ENCODE assay signal across 12 mouse cellular contexts in genomic region chrX:142529892-142530291, GRCm38 (mm10).
DNase-seq lines count a peak whose midpoint lies in the region; TF ChIP-seq lines count a peak whose summit lies in the region.
"Had no signal": no experiment of that assay in that cellular context is flagged by ENCODE, and none has a peak within 500 bp of the region (broad histone marks: within the 10 kb centered on the region; RNA-seq: fewer than 3 reads in every experiment).

No protein-coding gene starts in this region.

- peak; percentile 14 for DNase-seq in kidney, adult 9 months
- no peak for DNase-seq in kidney, adult 11 months
- DNase-seq in 3T3-L1 (ENCODE audit: low read depth, low spot score) (peak; percentile 41), ES-E14 (ENCODE audit: low read depth, low spot score) (no peak)
- no peak for DNase-seq in layer of hippocampus, postnatal 14 days (ENCODE audit: low spot score in 2 of 2)
- DNase-seq in right cerebral cortex, postnatal 4 days, result no peak
- no peak for DNase-seq in midbrain, embryonic 10.5 days (ENCODE audit: low spot score)
- DNase-seq: cerebellum, adult 8-10 months had no signal

- no peaks in the 10 kb centered on the region for H3K36me3 ChIP-seq in ES-E14 (ENCODE audit: control insufficient read depth, insufficient read depth, low read length, poor library complexity, severe bottlenecking)
- H3K36me3 ChIP-seq in midbrain, embryonic 10.5 days, result no peaks in the 10 kb centered on the region
- H3K36me3 ChIP-seq: forebrain, embryonic 12.5 days; stomach, embryonic 15.5 days had no signal

- 54% methylated on average over 7 of the region's 7 CpGs for WGBS in midbrain, embryonic 10.5 days

- no peak for TF ChIP-seq POLR2A in embryonic fibroblast, embryonic 13.5 days (IDR thresholded peaks at IDR 0.05; ENCODE audit: low read depth, low read length)

- no peak overlapping the region for H3K27ac ChIP-seq in ES-E14 (ENCODE audit: insufficient read depth, low read depth, low read length, poor library complexity, severe bottlenecking)
- no peak overlapping the region for H3K27ac ChIP-seq in embryonic fibroblast, embryonic 13.5 days (ENCODE audit: insufficient read depth, low read length)
- no peak overlapping the region for H3K27ac ChIP-seq in midbrain, embryonic 10.5 days (replicated peaks)
- H3K27ac ChIP-seq: forebrain, embryonic 12.5 days; stomach, embryonic 15.5 days had no signal

- no peaks in the 10 kb centered on the region for H3K4me1 ChIP-seq in ES-E14 (ENCODE audit: control insufficient read depth in 2 of 2, insufficient read depth in 2 of 2, low read length in 2 of 2, poor library complexity in 1 of 2)
- no peaks in the 10 kb centered on the region for H3K4me1 ChIP-seq in embryonic fibroblast, embryonic 13.5 days (ENCODE audit: control insufficient read depth, insufficient read depth, low read length)
- H3K4me1 ChIP-seq in midbrain, embryonic 10.5 days, result no peaks in the 10 kb centered on the region
- H3K4me1 ChIP-seq: forebrain, embryonic 12.5 days; stomach, embryonic 15.5 days had no signal

- peak; percentile 60; the same call in 1 of the 2 replicates for TF ChIP-seq CTCF in embryonic fibroblast, embryonic 13.5 days (IDR thresholded peaks at IDR 0.05; ENCODE audit: borderline replicate concordance, insufficient read depth, low read length)

- peaks cover 72% of the 10 kb centered on the region for H3K27me3 ChIP-seq in midbrain, embryonic 10.5 days (ENCODE audit: low read depth, poor library complexity, severe bottlenecking)
- H3K27me3 ChIP-seq: megakaryocyte, embryonic 14.5 days; stomach, embryonic 15.5 days had no signal

- in situ Hi-C loops in ES-E14 (cut with MboI; ENCODE audit: low sequenced_read_pairs in 2 of 2, unreplicated experiment in 2 of 2), result loop anchor here (5.0 to 10.0 kb wide), 2 partner anchors 153 to 155 kb away; no protein-coding TSS in a partner anchor

- no peak overlapping the region for H3K9ac ChIP-seq in ES-E14 (ENCODE audit: insufficient read depth, low read depth, low read length, poor library complexity, severe bottlenecking)
- H3K9ac ChIP-seq: forebrain, embryonic 12.5 days; stomach, embryonic 15.5 days had no signal

- H3K9me3 ChIP-seq in ES-E14 (ENCODE audit: control insufficient read depth, insufficient read depth, low read depth, low read length), result no peaks in the 10 kb centered on the region
- no peaks in the 10 kb centered on the region for H3K9me3 ChIP-seq in midbrain, embryonic 10.5 days (replicated peaks)
- H3K9me3 ChIP-seq: forebrain, embryonic 12.5 days; megakaryocyte, embryonic 14.5 days; stomach, embryonic 15.5 days had no signal

- no peak overlapping the region for H3K4me3 ChIP-seq in ES-E14 (ENCODE audit: insufficient read depth in 1 of 2, low read depth in 1 of 2, low read length in 2 of 2, poor library complexity in 1 of 2, severe bottlenecking in 1 of 2)
- H3K4me3 ChIP-seq in embryonic fibroblast, embryonic 13.5 days (ENCODE audit: insufficient read depth, low read length), result no peak overlapping the region
- H3K4me3 ChIP-seq in midbrain, embryonic 10.5 days, result no peak overlapping the region
- H3K4me3 ChIP-seq: forebrain, embryonic 12.5 days; megakaryocyte, embryonic 14.5 days; stomach, embryonic 15.5 days had no signal

TF ChIP-seq in ES-E14, 5 proteins besides CTCF, POLR2A, EP300 and RAD21:
- TF ChIP-seq ZC3H11A (IDR thresholded peaks at IDR 0.05; ENCODE audit: borderline replicate concordance, low read depth, low read length), result peak; percentile 60; the same call in 1 of the 2 replicates
- TF ChIP-seq ZNF384 (IDR thresholded peaks at IDR 0.05; ENCODE audit: low read depth, low read length), result no peak

Comparison
In these comparisons a context has a peak if more than half of its experiments do, and no peak if none do; other contexts are left out.
1. DNase-seq: peak in kidney, adult 9 months (single experiment) and 3T3-L1 (single experiment); none in kidney, adult 11 months (single experiment), ES-E14 (single experiment), layer of hippocampus, postnatal 14 days (0 of 2), right cerebral cortex, postnatal 4 days (single experiment) and midbrain, embryonic 10.5 days (single experiment).